Mouse (Mus musculus) MEL (cell line): ENCODE data around the gene Gm773. TPM values are rescaled to one million over a fixed set of nuclear protein-coding genes. Genes with fewer than 3 reads are reported as not detected.
"Not testable (repeated sequence)": the region's sequence is repeated elsewhere in the genome, so short reads cannot be mapped to it uniquely, and the experiment has no call there.

Experiments
- DNase-seq: peaks from one replicate; pipeline ENCODE4 v3.0.0; 2011; ENCODE audit warnings: low read depth, low spot score
- H3K27ac ChIP-seq: 2 replicates; pipeline ENCODE4 v1.5.1; 2012; ENCODE audit warnings: low read depth, mild to moderate bottlenecking, control low read depth, low read length, moderate library complexity; ENCODE audit not compliant: control insufficient read depth
- H3K27me3 ChIP-seq, 2 experiments: fragments of 150-350 bp in 1 of 2; sonication (generic) in 1 of 2; 2 replicates each; pipeline ENCODE4 v1.6.1; 2012; ENCODE audit warnings: low read length in 2 of 2, mild to moderate bottlenecking in 2 of 2, improper control_type of control experiment in 1 of 2, moderate library complexity in 1 of 2; ENCODE audit not compliant: insufficient read depth in 2 of 2, control insufficient read depth in 1 of 2
- H3K36me3 ChIP-seq, 2 experiments: 2 replicates each; pipeline ENCODE4 v1.6.1; 2012 to 2014; ENCODE audit warnings: low read length in 2 of 2, improper control_type of control experiment in 1 of 2, inconsistent platforms in 1 of 2, mild to moderate bottlenecking in 1 of 2; ENCODE audit not compliant: insufficient read depth in 2 of 2, control insufficient read depth in 1 of 2
- H3K4me1 ChIP-seq, 2 experiments: fragments of 150-350 bp in 1 of 2; sonication (generic) in 1 of 2; 2 replicates each; pipeline ENCODE4 v1.6.1; 2012; ENCODE audit warnings: low read length in 2 of 2, improper control_type of control experiment in 1 of 2, mild to moderate bottlenecking in 1 of 2; ENCODE audit not compliant: insufficient read depth in 2 of 2, control insufficient read depth in 1 of 2
- H3K4me3 ChIP-seq, 2 experiments: fragments of 150-350 bp in 1 of 2; sonication (generic) in 1 of 2; 2 replicates each; pipeline ENCODE4 v1.5.1; 2012; ENCODE audit warnings: low read depth in 2 of 2, low read length in 2 of 2, mild to moderate bottlenecking in 2 of 2, moderate library complexity in 2 of 2, control low read depth in 1 of 2, improper control_type of control experiment in 1 of 2; ENCODE audit not compliant: control insufficient read depth in 1 of 2, insufficient read depth in 1 of 2
- H3K79me2 ChIP-seq: 2 replicates; pipeline ENCODE4 v1.6.1; 2012; ENCODE audit warnings: mild to moderate bottlenecking, low read length, moderate library complexity; ENCODE audit not compliant: control insufficient read depth, poor library complexity, insufficient read depth
- H3K9ac ChIP-seq: 2 replicates; pipeline ENCODE4 v1.6.1; 2012; ENCODE audit warnings: low read depth, mild to moderate bottlenecking, control low read depth, low read length, moderate library complexity; ENCODE audit not compliant: control insufficient read depth, poor library complexity, severe bottlenecking
- H3K9me3 ChIP-seq: fragments of 150-350 bp; sonication (generic); replicated peaks from 2 replicates; pipeline ENCODE4 v1.6.1; 2012; ENCODE audit warnings: mild to moderate bottlenecking, low read length, improper control_type of control experiment, moderate library complexity; ENCODE audit not compliant: insufficient read depth
- CHD1 ChIP-seq: IDR thresholded peaks from 2 replicates; pipeline ENCODE4 v1.6.1; 2012; ENCODE audit warnings: low read depth, mild to moderate bottlenecking, inconsistent platforms, low read length, improper control_type of control experiment
- CHD2 ChIP-seq: IDR thresholded peaks from 2 replicates; pipeline ENCODE4 v1.6.1; 2011; ENCODE audit warnings: low read length, improper control_type of control experiment
- E2F4 ChIP-seq: IDR thresholded peaks from 2 replicates; pipeline ENCODE4 v1.6.1; 2011; ENCODE audit warnings: low read depth, low read length, improper control_type of control experiment, borderline replicate concordance
- HCFC1 ChIP-seq: IDR thresholded peaks from 2 replicates; pipeline ENCODE4 v1.6.1; 2012; ENCODE audit warnings: low read depth, mild to moderate bottlenecking, inconsistent platforms, low read length, improper control_type of control experiment, moderate library complexity
- MAFK ChIP-seq: IDR thresholded peaks from 2 replicates; pipeline ENCODE4 v1.6.1; 2011; ENCODE audit warnings: low read depth, mild to moderate bottlenecking, low read length, improper control_type of control experiment, borderline replicate concordance
- MAX ChIP-seq: IDR thresholded peaks from 2 replicates; pipeline ENCODE4 v1.6.1; 2011; ENCODE audit warnings: low read length, improper control_type of control experiment
- MEF2A ChIP-seq: IDR thresholded peaks from 2 replicates; pipeline ENCODE4 v1.6.1; 2014; ENCODE audit warnings: low read depth, mild to moderate bottlenecking, inconsistent platforms, low read length, improper control_type of control experiment; ENCODE audit not compliant: poor library complexity, insufficient replicate concordance, severe bottlenecking; ENCODE audit errors: extremely low read depth
- MYC ChIP-seq: IDR thresholded peaks from 2 replicates; pipeline ENCODE4 v1.6.1; 2011; ENCODE audit warnings: low read depth, mild to moderate bottlenecking, low read length, improper control_type of control experiment, moderate library complexity
- NELFE ChIP-seq: IDR thresholded peaks from 2 replicates; pipeline ENCODE4 v1.6.1; 2011; ENCODE audit warnings: low read depth, low read length, improper control_type of control experiment
- POLR2A ChIP-seq, 2 experiments: IDR thresholded peaks; 2 replicates each; pipeline ENCODE4 v1.6.1; 2011 to 2012; ENCODE audit warnings: low read length in 2 of 2, mild to moderate bottlenecking in 2 of 2, control low read depth in 1 of 2, improper control_type of control experiment in 1 of 2, low read depth in 1 of 2, moderate library complexity in 1 of 2; ENCODE audit not compliant: control insufficient read depth in 1 of 2, insufficient read depth in 1 of 2, poor library complexity in 1 of 2
- POLR2AphosphoS5 ChIP-seq: IDR thresholded peaks from 2 replicates; pipeline ENCODE4 v1.6.1; 2012; ENCODE audit warnings: low read depth, borderline replicate concordance, mild to moderate bottlenecking, inconsistent platforms, low read length, moderate library complexity, mixed read lengths
- RAD21 ChIP-seq: IDR thresholded peaks from 2 replicates; pipeline ENCODE4 v1.6.1; 2011; ENCODE audit warnings: mild to moderate bottlenecking, low read depth, low read length, improper control_type of control experiment
- SMC3 ChIP-seq: IDR thresholded peaks from 2 replicates; pipeline ENCODE4 v1.6.1; 2011; ENCODE audit warnings: low read depth, low read length, improper control_type of control experiment
- TCF12 ChIP-seq: IDR thresholded peaks from 2 replicates; pipeline ENCODE4 v1.6.1; 2014; ENCODE audit warnings: low read depth, mild to moderate bottlenecking, inconsistent platforms, low read length, improper control_type of control experiment, moderate library complexity
- UBTF ChIP-seq: IDR thresholded peaks from 2 replicates; pipeline ENCODE4 v1.6.1; 2012; ENCODE audit warnings: low read depth, mild to moderate bottlenecking, inconsistent platforms, low read length, improper control_type of control experiment, moderate library complexity, borderline replicate concordance; ENCODE audit not compliant: insufficient read depth
- USF1 ChIP-seq: IDR thresholded peaks from 2 replicates; pipeline ENCODE4 v1.6.1; 2014; ENCODE audit warnings: low read depth, mild to moderate bottlenecking, inconsistent platforms, low read length, improper control_type of control experiment, moderate library complexity
- ZC3H11A ChIP-seq: IDR thresholded peaks from 2 replicates; pipeline ENCODE4 v1.6.1; 2012; ENCODE audit warnings: low read depth, mild to moderate bottlenecking, inconsistent platforms, low read length, improper control_type of control experiment
- ZMIZ1 ChIP-seq: IDR thresholded peaks from 2 replicates; pipeline ENCODE4 v1.6.1; 2012; ENCODE audit warnings: low read depth, mild to moderate bottlenecking, inconsistent platforms, low read length, improper control_type of control experiment, moderate library complexity
- ZNF384 ChIP-seq: IDR thresholded peaks from 2 replicates; pipeline ENCODE4 v1.6.1; 2012; ENCODE audit warnings: low read depth, mild to moderate bottlenecking, inconsistent platforms, low read length, improper control_type of control experiment
- polyA plus RNA-seq, 2 experiments: library from polyadenylated mRNA; stranded (reverse) in 1 of 2; unstranded in 1 of 2; fragments of >175 nt in 1 of 2; fragments of >200 nt in 1 of 2; gene quantifications; 2 replicates each; pipeline versions ENCODE4 v1.2.1 to v1.2.4; 2012; ENCODE audit warnings: low replicate concordance in 2 of 2, low read depth in 1 of 2; ENCODE audit not compliant: insufficient read length in 2 of 2, insufficient read depth in 1 of 2, missing spikeins in 1 of 2
- total RNA-seq: library from RNA; depleted of rRNA; stranded (reverse); fragments of 300-350 nt; gene quantifications from 2 replicates; pipeline ENCODE4 v1.2.3, GENCODE M21; 2012; rRNA removed

Gene Gm773
- not detected in 2 replicates for total RNA-seq
- not detected for polyA plus RNA-seq

DNA sequence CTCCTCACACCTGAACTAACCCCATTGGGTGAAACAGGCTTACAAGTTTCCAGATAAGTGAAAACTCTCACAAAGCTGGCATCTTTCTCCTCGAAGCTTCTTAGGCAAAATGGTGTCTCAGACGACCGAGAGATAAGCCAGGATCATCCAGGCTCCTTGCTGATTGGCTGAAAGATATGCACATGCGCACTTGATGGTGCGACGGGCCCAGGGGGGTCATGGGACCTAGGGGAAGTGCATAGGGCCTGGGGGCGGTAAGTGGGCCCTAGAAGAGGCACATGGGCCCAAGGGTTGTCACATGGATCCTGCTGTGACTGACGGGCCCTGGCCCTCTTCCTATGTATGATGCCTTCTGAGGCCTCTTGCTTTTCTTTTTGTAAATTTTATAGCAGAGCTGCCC lies at the start of gene Gm773:
Gene Gm773 (minus strand): TSS at position 111 of the 400 bp plus-strand sequence.
- Histone ChIP-seq H3K9me3 (no peaks in the 10 kb centered on the region), H3K4me3 (no peak within 1 kb of the TSS), H3K27ac (no peak within 1 kb of the TSS), H3K79me2 (no peaks in the 10 kb centered on the region), H3K36me3 (no peaks in the 10 kb centered on the region), H3K27me3 (no peaks in the 10 kb centered on the region), H3K9ac (no peak within 1 kb of the TSS), H3K4me1 (no peaks in the 10 kb centered on the region)
- TF ChIP-seq MAFK (no peak), MEF2A (no peak), TCF12 (no peak), NELFE (no peak), RAD21 (no peak), POLR2A (IDR thresholded peaks at IDR 0.05; ENCODE audit: control insufficient read depth in 1 of 2, insufficient read depth in 1 of 2, low read depth in 1 of 2, low read length in 2 of 2, poor library complexity in 1 of 2) (no peak), CHD1 (no peak), UBTF (no peak), POLR2AphosphoS5 (no peak), USF1 (no peak), E2F4 (no peak), MYC (no peak), ZNF384 (no peak), ZMIZ1 (no peak), SMC3 (no peak), CHD2 (no peak), HCFC1 (no peak), ZC3H11A (no peak), MAX (no peak)
- DNase-seq: no peak

DNA sequence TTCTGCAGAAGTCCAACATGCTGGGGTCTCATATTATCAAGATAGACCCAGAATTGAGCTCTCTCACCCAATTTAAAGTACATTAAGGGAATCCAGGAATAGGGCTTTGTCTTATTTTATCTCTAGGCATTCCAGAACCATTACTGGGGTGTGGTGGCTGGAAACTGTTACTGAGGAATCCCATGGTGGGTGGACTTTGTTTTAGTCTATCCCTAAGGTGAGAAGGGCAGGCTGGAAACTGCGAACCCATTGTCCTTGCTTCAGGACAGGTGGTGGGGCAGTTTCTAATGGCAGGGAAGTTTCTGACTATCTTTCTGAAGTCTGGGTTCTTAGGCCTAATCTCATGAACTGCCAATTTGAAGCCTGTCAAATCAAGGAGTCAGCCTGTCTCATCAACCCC lies 26.2 kb downstream of the Gm773 start:
- not testable (repeated sequence) for H3K9ac ChIP-seq, DNase-seq, H3K9me3 ChIP-seq, H3K27me3 ChIP-seq, H3K4me1 ChIP-seq, H3K4me3 ChIP-seq, H3K79me2 ChIP-seq, H3K27ac ChIP-seq, H3K36me3 ChIP-seq
